Mouse (Mus musculus) neural tube, embryonic 12.5 days (tissue): ENCODE measurements around the gene Fam189a2. TPM values are rescaled to one million over a fixed set of nuclear protein-coding genes. Genes with fewer than 3 reads are reported as not detected.

Source experiments
- ATAC-seq: fragments of 200-750 bp; cut with Nextera tagmentation; 2 replicates; pipeline ENCODE4 v1.8.0; 2017; ENCODE audit warnings: low read depth, mild to moderate bottlenecking, moderate TSS enrichment, moderate library complexity; ENCODE audit not compliant: low FRiP score
- H3K27ac ChIP-seq: fragments of 300-500 bp; sonication (generic); 2 replicates; pipeline ENCODE4 v1.5.1; 2016
- H3K27me3 ChIP-seq: fragments of 300-500 bp; sonication (generic); replicated peaks from 2 replicates; pipeline ENCODE4 v1.6.1; 2016; ENCODE audit warnings: mild to moderate bottlenecking
- H3K36me3 ChIP-seq: fragments of 300-500 bp; sonication (generic); 2 replicates; pipeline ENCODE4 v1.6.1; 2016; ENCODE audit warnings: mild to moderate bottlenecking
- H3K4me1 ChIP-seq: fragments of 300-500 bp; sonication (generic); 2 replicates; pipeline ENCODE4 v1.6.1; 2016
- H3K4me2 ChIP-seq: fragments of 300-500 bp; sonication (generic); replicated peaks from 2 replicates; pipeline ENCODE4 v1.6.1; 2016; ENCODE audit warnings: mild to moderate bottlenecking
- H3K4me3 ChIP-seq: fragments of 300-500 bp; sonication (generic); 2 replicates; pipeline ENCODE4 v1.5.1; 2016
- H3K9ac ChIP-seq: fragments of 300-500 bp; sonication (generic); 2 replicates; pipeline ENCODE4 v1.6.1; 2016; ENCODE audit warnings: mild to moderate bottlenecking
- H3K9me3 ChIP-seq: fragments of 300-500 bp; sonication (generic); 2 replicates; pipeline ENCODE4 v1.6.1; 2016; ENCODE audit warnings: mild to moderate bottlenecking
- WGBS: fragments of 180-500 bp; shearing (Covaris S2); methylation state at CpG from one replicate; pipeline ENCODE4 v1.1.7; 2016; 5-methylcytosine and 5-hydroxymethylcytosine counted together
- polyA plus RNA-seq: library from polyadenylated mRNA; unstranded; fragments of >200 nt; fragmentation: Nextera tagmentation; extraction: Ambion mirVana; gene quantifications from 2 replicates; pipeline ENCODE4 v1.2.1, GENCODE M21; 2016

Fam189a2 gene
- polyA plus RNA-seq, 1 experiment from 2014 or later = 0.93 TPM

DNA sequence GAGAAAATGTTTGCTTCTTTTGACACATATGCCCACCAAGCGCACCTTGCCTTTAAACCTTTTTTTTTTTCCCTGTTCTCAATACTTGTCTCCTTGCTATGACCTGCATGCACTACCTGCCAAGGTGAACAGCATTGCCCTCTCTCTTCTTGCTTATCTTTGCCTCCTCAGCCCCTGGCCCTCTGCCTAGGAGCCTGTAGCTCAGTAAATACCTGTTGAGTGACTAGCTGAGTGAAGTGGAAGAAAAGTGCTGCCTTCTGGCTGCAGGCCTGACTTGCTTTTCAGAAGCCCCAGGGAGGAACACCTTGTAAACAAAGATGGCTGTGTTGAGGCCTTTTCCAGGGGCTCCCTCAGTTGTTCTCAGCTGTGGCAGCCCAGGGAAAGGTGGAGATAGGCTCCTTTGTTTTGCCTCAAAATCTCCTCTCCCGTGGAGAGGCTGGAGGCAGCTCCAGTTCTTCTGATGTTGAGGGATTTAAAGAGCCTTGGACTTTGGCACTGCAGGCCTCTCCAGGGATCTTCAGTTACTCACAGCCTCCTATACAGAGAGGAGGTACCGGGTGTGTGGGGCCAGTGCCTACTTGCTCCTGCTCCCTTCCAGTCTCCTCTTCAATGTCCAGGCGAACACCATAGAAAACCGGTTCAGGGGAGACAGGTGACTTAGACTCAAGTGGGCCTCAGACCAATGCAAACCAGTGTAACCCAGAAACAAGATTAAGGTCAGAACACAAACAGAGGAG, 62.5 kb downstream of the Fam189a2 start:
- H3K4me3 ChIP-seq = no peak overlapping the region
- H3K4me1 ChIP-seq = no peaks in the 10 kb centered on the region; the same call in 1 of the 2 replicates
- no peaks in the 10 kb centered on the region for H3K27me3 ChIP-seq
- no peak overlapping the region for H3K9ac ChIP-seq
- H3K9me3 ChIP-seq = no peaks in the 10 kb centered on the region
- H3K4me2 ChIP-seq = no peak overlapping the region
- H3K27ac ChIP-seq = no peak overlapping the region
- H3K36me3 ChIP-seq = no peaks in the 10 kb centered on the region; the same call in 1 of the 2 replicates
- 73% methylated on average over 5 of the region's 5 CpGs for WGBS
- ATAC-seq = no peak

DNA sequence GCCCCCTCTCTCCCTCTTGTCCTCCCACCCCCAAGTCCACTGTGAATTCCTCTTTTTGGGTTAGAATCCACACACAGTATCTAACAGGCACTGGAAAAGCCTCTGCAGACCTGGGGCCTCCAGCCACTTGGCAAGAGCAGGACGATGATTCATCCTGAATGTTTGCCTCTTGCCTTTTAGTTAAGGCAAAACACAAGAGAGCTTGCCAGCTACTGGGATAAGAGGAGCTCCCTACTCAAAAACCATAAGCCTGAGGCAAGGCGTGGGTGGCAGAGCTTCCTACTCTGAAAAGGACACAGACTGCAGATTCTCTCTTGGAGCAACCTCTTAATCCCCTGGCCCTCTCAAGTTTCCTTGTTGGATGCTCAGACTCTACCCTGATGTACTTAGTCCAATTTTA, 63.7 kb downstream of the Fam189a2 start:
- 80% methylated on average over 2 of the region's 2 CpGs for WGBS
- Histone ChIP-seq H3K9ac (no peak overlapping the region), H3K9me3 (no peaks in the 10 kb centered on the region)

DNA sequence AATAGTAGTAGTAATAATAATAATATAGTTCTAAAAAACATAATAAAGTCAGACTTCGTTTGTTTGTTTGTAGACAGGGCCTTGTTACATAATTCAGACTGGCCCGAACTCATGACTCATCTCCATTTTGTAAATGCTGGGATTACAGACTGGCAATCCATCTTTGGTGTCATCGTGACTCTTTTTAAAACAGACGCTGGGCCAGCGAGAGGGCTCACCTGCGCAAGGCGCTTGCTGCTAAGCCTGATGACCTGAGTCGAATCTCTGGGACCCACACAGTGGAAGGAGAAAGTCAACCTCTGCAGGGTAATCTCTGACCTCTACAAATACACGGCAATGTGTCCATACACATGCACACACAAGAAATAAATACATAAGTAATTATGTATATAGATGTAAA, 64.4 kb downstream of the Fam189a2 start:
- Histone ChIP-seq H3K27me3 (no peaks in the 10 kb centered on the region), H3K9me3 (no peaks in the 10 kb centered on the region), H3K9ac (no peak overlapping the region), H3K4me3 (no peak overlapping the region), H3K4me1 (no peaks in the 10 kb centered on the region), H3K36me3 (no peaks in the 10 kb centered on the region), H3K4me2 (no peak overlapping the region), H3K27ac (no peak overlapping the region)
- WGBS = 92% methylated on average over 9 of the region's 9 CpGs
- ATAC-seq = no peak

More for the DNA sequence above, 63.7 kb downstream of the Fam189a2 start:
- no peak for ATAC-seq
- Histone ChIP-seq H3K27ac (no peak overlapping the region), H3K27me3 (no peaks in the 10 kb centered on the region), H3K4me3 (no peak overlapping the region), H3K4me1 (no peaks in the 10 kb centered on the region), H3K4me2 (no peak overlapping the region), H3K36me3 (no peaks in the 10 kb centered on the region)

DNA sequence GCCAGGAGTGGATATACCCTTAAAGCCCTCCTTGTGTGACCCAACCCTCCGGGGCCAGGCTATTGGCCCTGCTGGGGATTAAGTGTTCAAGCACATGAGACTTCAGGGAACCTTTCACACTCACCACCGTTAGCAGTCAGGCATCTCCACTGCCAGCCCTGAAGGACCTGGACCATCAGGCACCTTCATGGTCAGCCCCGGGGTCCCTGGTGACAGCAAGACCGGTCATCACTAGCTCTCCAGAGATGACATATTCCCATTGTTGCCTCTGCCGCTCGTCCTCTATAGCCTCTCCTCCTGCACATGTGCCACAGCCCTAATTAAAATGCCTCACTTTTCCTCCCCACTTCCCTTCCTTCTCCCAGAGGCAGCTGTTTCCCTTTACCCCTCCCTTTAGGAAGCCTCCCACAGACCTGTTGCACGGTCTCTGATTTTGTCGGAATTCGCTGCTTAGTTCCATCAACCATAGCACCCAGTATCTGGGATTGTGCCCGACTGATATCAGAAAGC, 66.4 kb downstream of the Fam189a2 start:
- no peak for ATAC-seq
- Histone ChIP-seq H3K9ac (no peak overlapping the region), H3K4me1 (peaks cover 18% of the 10 kb centered on the region), H3K4me2 (no peak overlapping the region), H3K27me3 (no peaks in the 10 kb centered on the region), H3K4me3 (no peak overlapping the region), H3K9me3 (no peaks in the 10 kb centered on the region), H3K36me3 (no peaks in the 10 kb centered on the region), H3K27ac (no peak overlapping the region)
- WGBS = 70% methylated on average over 10 of the region's 10 CpGs

GRCm38 (mm10) chr19:23961516-23961915, 69.3 kb downstream of the Fam189a2 start:
- Histone ChIP-seq H3K4me2 (no peak overlapping the region), H3K27me3 (no peaks in the 10 kb centered on the region), H3K27ac (no peak overlapping the region), H3K4me1 (peaks cover 18% of the 10 kb centered on the region), H3K9me3 (no peaks in the 10 kb centered on the region), H3K9ac (no peak overlapping the region), H3K4me3 (no peak overlapping the region), H3K36me3 (no peaks in the 10 kb centered on the region)
- ATAC-seq = peak; percentile 72
- 3% methylated on average over 8 of the region's 8 CpGs for whole genome bisulfite sequencing

GRCm38 (mm10) chr19:23960831-23961447, 69.9 kb downstream of the Fam189a2 start:
- no peaks in the 10 kb centered on the region for H3K9me3 ChIP-seq
- H3K4me3 ChIP-seq = no peak overlapping the region
- H3K9ac ChIP-seq = no peak overlapping the region
- no peak overlapping the region; the same call in 1 of the 2 replicates for H3K4me2 ChIP-seq
- no peaks in the 10 kb centered on the region for H3K27me3 ChIP-seq
- peak; percentile 39; the same call in 1 of the 2 replicates for ATAC-seq
- H3K27ac ChIP-seq = no peak overlapping the region
- WGBS = 75% methylated on average over 6 of the region's 6 CpGs
- no peaks in the 10 kb centered on the region for H3K36me3 ChIP-seq
- peaks cover 18% of the 10 kb centered on the region for H3K4me1 ChIP-seq

- H3K36me3 ChIP-seq = no peaks in the 10 kb centered on the region
- H3K9ac ChIP-seq = no peak overlapping the region
- H3K4me2 ChIP-seq = no peak overlapping the region; the same call in 1 of the 2 replicates
- no peaks in the 10 kb centered on the region for H3K27me3 ChIP-seq
- H3K27ac ChIP-seq = peak overlapping the region; percentile 2; the same call in 1 of the 2 replicates
- ATAC-seq = peak; percentile 18; the same call in 1 of the 2 replicates
- peaks cover 18% of the 10 kb centered on the region for H3K4me1 ChIP-seq
- no peak overlapping the region for H3K4me3 ChIP-seq
- no peaks in the 10 kb centered on the region for H3K9me3 ChIP-seq
- WGBS = 30% methylated on average over 3 of the region's 3 CpGs
Observed at GRCm38 (mm10) chr19:23960275-23960674, 70.5 kb downstream of the Fam189a2 start.

GRCm38 (mm10) chr19:23959870-23960269, 70.9 kb downstream of the Fam189a2 start:
- Histone ChIP-seq H3K9ac (0 out of 2 replicates have a peak overlapping the region, but pooled peaks have one; percentile 5), H3K36me3 (no peaks in the 10 kb centered on the region), H3K4me2 (no peak overlapping the region), H3K27me3 (no peaks in the 10 kb centered on the region), H3K4me1 (peaks cover 18% of the 10 kb centered on the region), H3K4me3 (no peak overlapping the region), H3K9me3 (no peaks in the 10 kb centered on the region), H3K27ac (peak overlapping the region; percentile 2; the same call in 1 of the 2 replicates)
- WGBS = 56% methylated on average over 7 of the region's 7 CpGs
- ATAC-seq = 0 out of 2 replicates have a peak, but pooled peaks have one; percentile 23

DNA sequence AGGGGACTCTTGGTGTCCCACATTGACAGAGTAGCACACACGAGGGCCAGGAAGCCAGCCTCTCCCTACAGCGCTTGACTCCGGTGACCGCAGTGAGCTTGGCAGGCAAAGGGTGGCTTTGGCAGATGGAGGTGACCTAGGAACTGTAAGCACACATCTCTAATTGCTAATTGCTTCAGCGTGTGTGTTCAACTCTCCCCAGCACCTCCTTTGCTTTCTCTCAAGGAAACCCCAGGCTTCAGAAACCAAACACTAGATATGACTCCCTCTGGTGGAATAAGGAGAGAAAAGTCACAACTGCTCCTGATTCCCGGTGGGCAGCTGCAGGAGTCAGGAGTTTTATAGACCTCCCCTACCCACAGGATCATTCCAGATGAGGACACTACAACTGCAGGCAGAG, 71.9 kb downstream of the Fam189a2 start:
- Histone ChIP-seq H3K4me3 (no peak overlapping the region), H3K4me2 (no peak overlapping the region), H3K9ac (no peak overlapping the region), H3K36me3 (no peaks in the 10 kb centered on the region), H3K9me3 (no peaks in the 10 kb centered on the region), H3K27ac (no peak overlapping the region), H3K27me3 (no peaks in the 10 kb centered on the region), H3K4me1 (peaks cover 18% of the 10 kb centered on the region)
- no peak; the same call in 1 of the 2 replicates for ATAC-seq
- 50% methylated on average over 6 of the region's 6 CpGs for WGBS

DNA sequence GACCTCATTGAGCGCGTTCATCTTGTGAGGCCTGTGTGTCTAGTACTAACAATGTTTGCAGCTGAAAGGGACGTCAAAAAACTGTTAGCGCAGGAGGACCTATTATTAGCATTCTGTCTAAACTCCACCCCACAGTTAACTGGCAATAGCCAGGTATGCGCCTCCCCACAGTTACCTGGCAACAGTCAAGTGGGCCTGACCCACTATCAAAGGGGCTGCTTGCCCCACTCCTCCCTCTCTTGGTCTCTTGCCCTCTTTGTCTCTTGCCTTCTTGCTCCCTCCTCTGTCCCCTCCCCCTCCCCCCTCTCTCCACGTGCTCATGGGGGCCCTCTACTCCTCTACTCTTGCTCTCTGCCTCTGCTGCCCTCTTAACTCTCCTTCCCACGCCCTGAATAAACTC, 73.3 kb downstream of the Fam189a2 start:
- Histone ChIP-seq H3K9me3 (no peaks in the 10 kb centered on the region), H3K27me3 (no peaks in the 10 kb centered on the region), H3K4me2 (no peak overlapping the region), H3K9ac (no peak overlapping the region), H3K36me3 (no peaks in the 10 kb centered on the region), H3K27ac (no peak overlapping the region), H3K4me3 (no peak overlapping the region), H3K4me1 (peaks cover 18% of the 10 kb centered on the region)
- ATAC-seq = no peak
- WGBS = 76% methylated on average over 7 of the region's 7 CpGs

- H3K4me2 ChIP-seq = no peak overlapping the region
- H3K9me3 ChIP-seq = no peaks in the 10 kb centered on the region
- H3K4me3 ChIP-seq = no peak overlapping the region
- no peak for ATAC-seq
- no peaks in the 10 kb centered on the region for H3K36me3 ChIP-seq
- H3K27me3 ChIP-seq = no peaks in the 10 kb centered on the region
- 65% methylated on average over 17 of the region's 17 CpGs for WGBS
- no peak overlapping the region for H3K27ac ChIP-seq
- peaks cover 18% of the 10 kb centered on the region for H3K4me1 ChIP-seq
- H3K9ac ChIP-seq = no peak overlapping the region
Observed at GRCm38 (mm10) chr19:23956299-23956975, 74.4 kb downstream of the Fam189a2 start.

DNA sequence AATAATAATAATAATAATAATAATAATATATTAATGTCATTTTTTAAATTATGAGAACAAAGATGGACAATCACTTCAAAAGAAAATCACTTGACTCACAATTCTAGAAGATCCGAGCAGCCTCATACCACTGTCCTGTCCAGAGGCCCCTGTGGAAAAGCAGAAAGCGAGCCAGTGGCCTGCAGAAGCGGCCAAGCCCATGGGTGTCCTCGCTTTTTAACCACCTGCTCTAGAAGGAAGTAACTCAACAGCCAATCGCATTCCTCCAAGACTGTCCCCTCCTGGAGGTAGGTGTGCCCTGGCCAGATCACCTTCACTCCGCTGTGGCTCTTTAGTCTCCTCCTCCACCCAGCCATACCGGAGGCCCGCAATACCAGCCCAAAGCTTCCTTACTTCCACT, 75.4 kb downstream of the Fam189a2 start:
- no peak overlapping the region for H3K9ac ChIP-seq
- no peak overlapping the region for H3K27ac ChIP-seq
- H3K4me3 ChIP-seq = no peak overlapping the region
- 92% methylated on average over 8 of the region's 8 CpGs for WGBS
- no peaks in the 10 kb centered on the region for H3K36me3 ChIP-seq
- no peaks in the 10 kb centered on the region for H3K9me3 ChIP-seq
- H3K4me2 ChIP-seq = no peak overlapping the region
- ATAC-seq = no peak
- H3K4me1 ChIP-seq = peaks cover 9% of the 10 kb centered on the region
- H3K27me3 ChIP-seq = no peaks in the 10 kb centered on the region
